Comparison of ENCODE assay signal across 14 mouse cellular contexts in genomic region chr9:122226419-122226818, GRCm38 (mm10).
"Had no signal": no experiment of that assay in that cellular context is flagged by ENCODE, and none has a peak within 500 bp of the region (broad histone marks: within the 10 kb centered on the region; RNA-seq: fewer than 3 reads in every experiment).

No protein-coding gene starts in this region.

- DNase-seq: kidney, adult 18-20 months; kidney, adult 9 months; kidney, postnatal 14 days; kidney, postnatal 4 days; liver; lung, adult 18-20 months; lung, postnatal 10 days; lung, postnatal 36 days; right cerebral cortex, adult 18-20 months; right cerebral cortex, postnatal 14 days; right cerebral cortex, postnatal 4 days had no signal

- ATAC-seq: intestine, embryonic 16.5 days; liver, embryonic 12.5 days; midbrain, embryonic 13.5 days had no signal
